Mouse (Mus musculus) adrenal gland (tissue): ENCODE measurements around the gene Pold2.

Experiments
- intact Hi-C: fragments of 180-260 bp; cut with DNase I; formaldehyde crosslinking; loops from one replicate; pipeline ENCODE4 v1.15.1; 2025

Pold2 gene

GRCm38 (mm10) chr11:5859883-5860550 lies 18.1 kb downstream of the Pold2 start:
- intact Hi-C loops, result no loop called here

- intact Hi-C loops, result no loop called here
Observed at GRCm38 (mm10) chr11:5858723-5859122, 19.4 kb downstream of the Pold2 start.

GRCm38 (mm10) chr11:5856479-5857130 lies 21.5 kb downstream of the Pold2 start:
- intact Hi-C loops, result no loop called here

- intact Hi-C loops, result no loop called here
Observed at GRCm38 (mm10) chr11:5855902-5856301, 22.2 kb downstream of the Pold2 start.

GRCm38 (mm10) chr11:5855481-5855880 lies 22.6 kb downstream of the Pold2 start:
- intact Hi-C loops, result no loop called here

- intact Hi-C loops, result no loop called here
Observed at GRCm38 (mm10) chr11:5852314-5852713, 25.8 kb downstream of the Pold2 start.

- intact Hi-C loops, result no loop called here
Observed at GRCm38 (mm10) chr11:5851021-5851736, 26.9 kb downstream of the Pold2 start.

- intact Hi-C loops, result no loop called here
Observed at GRCm38 (mm10) chr11:5850452-5850851, 27.6 kb downstream of the Pold2 start.

GRCm38 (mm10) chr11:5849316-5849715 lies 28.8 kb downstream of the Pold2 start:
- intact Hi-C loops, result no loop called here

- intact Hi-C loops, result no loop called here
Observed at GRCm38 (mm10) chr11:5848741-5849140, 29.4 kb downstream of the Pold2 start.

GRCm38 (mm10) chr11:5846639-5847345 lies 31.3 kb downstream of the Pold2 start:
- intact Hi-C loops, result no loop called here

GRCm38 (mm10) chr11:5843131-5843530 lies 35.0 kb downstream of the Pold2 start:
- intact Hi-C loops, result no loop called here

- intact Hi-C loops, result no loop called here
Observed at GRCm38 (mm10) chr11:5841751-5842150, 36.3 kb downstream of the Pold2 start.

GRCm38 (mm10) chr11:5840346-5840745 lies 37.7 kb downstream of the Pold2 start:
- intact Hi-C loops, result no loop called here

- intact Hi-C loops, result loop anchor here (5.0 kb wide), 1 partner anchor 45 kb away; no protein-coding TSS in a partner anchor
Observed at GRCm38 (mm10) chr11:5837251-5838246, 40.5 kb downstream of the Pold2 start, which contains the start of gene Polm. Gene Polm, minus strand, starts transcription at chr11:5838016.

GRCm38 (mm10) chr11:5836126-5836525 lies 42.0 kb downstream of the Pold2 start:
- intact Hi-C loops, result loop anchor here (5.0 kb wide), 1 partner anchor 46 kb away; no protein-coding TSS in a partner anchor

GRCm38 (mm10) chr11:5835057-5835456 lies 43.0 kb downstream of the Pold2 start:
- intact Hi-C loops, result loop anchor here (5.0 kb wide), 1 partner anchor 47 kb away; no protein-coding TSS in a partner anchor

GRCm38 (mm10) chr11:5834506-5834905 lies 43.6 kb downstream of the Pold2 start:
- intact Hi-C loops, result no loop called here

GRCm38 (mm10) chr11:5829327-5829726 lies 48.8 kb downstream of the Pold2 start:
- intact Hi-C loops, result no loop called here

- intact Hi-C loops, result no loop called here
Observed at GRCm38 (mm10) chr11:5828509-5829191, 49.4 kb downstream of the Pold2 start.
